Mouse (Mus musculus) embryonic facial prominence, embryonic 15.5 days (tissue): Measurements from ENCODE around the gene Dtl. TPM values are rescaled to one million over a fixed set of nuclear protein-coding genes. Genes with fewer than 3 reads are reported as not detected.

Experiments used
- ATAC-seq: fragments of 200-750 bp; cut with Nextera tagmentation; 2 replicates; pipeline ENCODE4 v1.8.0; 2017; ENCODE audit warnings: low read depth, moderate TSS enrichment; ENCODE audit not compliant: insufficient number of reproducible peaks, low FRiP score, low TSS enrichment
- H3K27ac ChIP-seq: fragments of 300-500 bp; sonication (generic); replicated peaks from 2 replicates; pipeline ENCODE4 v1.5.1; 2015; ENCODE audit warnings: mild to moderate bottlenecking, inconsistent platforms
- H3K27me3 ChIP-seq: fragments of 300-500 bp; sonication (generic); 2 replicates; pipeline ENCODE4 v1.6.1; 2015; ENCODE audit warnings: inconsistent platforms
- H3K36me3 ChIP-seq: fragments of 300-500 bp; sonication (generic); 2 replicates; pipeline ENCODE4 v1.6.1; 2015; ENCODE audit warnings: mild to moderate bottlenecking, inconsistent platforms
- H3K4me1 ChIP-seq: fragments of 300-500 bp; sonication (generic); 2 replicates; pipeline ENCODE4 v1.6.1; 2015; ENCODE audit warnings: inconsistent platforms
- H3K4me2 ChIP-seq: fragments of 300-500 bp; sonication (generic); replicated peaks from 2 replicates; pipeline ENCODE4 v1.6.1; 2015; ENCODE audit warnings: mild to moderate bottlenecking, inconsistent platforms
- H3K4me3 ChIP-seq: fragments of 300-500 bp; sonication (generic); replicated peaks from 2 replicates; pipeline ENCODE4 v1.5.1; 2015; ENCODE audit warnings: mild to moderate bottlenecking, inconsistent platforms
- H3K9ac ChIP-seq: fragments of 300-500 bp; sonication (generic); 2 replicates; pipeline ENCODE4 v1.6.1; 2015; ENCODE audit warnings: inconsistent platforms
- H3K9me3 ChIP-seq: fragments of 300-500 bp; sonication (generic); replicated peaks from 2 replicates; pipeline ENCODE4 v1.6.1; 2016; ENCODE audit warnings: inconsistent platforms
- WGBS: fragments of 180-500 bp; shearing (Covaris S2); methylation state at CpG from one replicate; pipeline ENCODE4 v1.1.7; 2015; 5-methylcytosine and 5-hydroxymethylcytosine counted together
- polyA plus RNA-seq: library from polyadenylated mRNA; unstranded; fragments of >200 nt; fragmentation: Nextera tagmentation; extraction: Ambion mirVana; gene quantifications from 2 replicates; pipeline ENCODE4 v1.2.1, GENCODE M21; 2015

Dtl gene
- polyA plus RNA-seq: 41.8 and 45.0 TPM in 2 replicates

DNA sequence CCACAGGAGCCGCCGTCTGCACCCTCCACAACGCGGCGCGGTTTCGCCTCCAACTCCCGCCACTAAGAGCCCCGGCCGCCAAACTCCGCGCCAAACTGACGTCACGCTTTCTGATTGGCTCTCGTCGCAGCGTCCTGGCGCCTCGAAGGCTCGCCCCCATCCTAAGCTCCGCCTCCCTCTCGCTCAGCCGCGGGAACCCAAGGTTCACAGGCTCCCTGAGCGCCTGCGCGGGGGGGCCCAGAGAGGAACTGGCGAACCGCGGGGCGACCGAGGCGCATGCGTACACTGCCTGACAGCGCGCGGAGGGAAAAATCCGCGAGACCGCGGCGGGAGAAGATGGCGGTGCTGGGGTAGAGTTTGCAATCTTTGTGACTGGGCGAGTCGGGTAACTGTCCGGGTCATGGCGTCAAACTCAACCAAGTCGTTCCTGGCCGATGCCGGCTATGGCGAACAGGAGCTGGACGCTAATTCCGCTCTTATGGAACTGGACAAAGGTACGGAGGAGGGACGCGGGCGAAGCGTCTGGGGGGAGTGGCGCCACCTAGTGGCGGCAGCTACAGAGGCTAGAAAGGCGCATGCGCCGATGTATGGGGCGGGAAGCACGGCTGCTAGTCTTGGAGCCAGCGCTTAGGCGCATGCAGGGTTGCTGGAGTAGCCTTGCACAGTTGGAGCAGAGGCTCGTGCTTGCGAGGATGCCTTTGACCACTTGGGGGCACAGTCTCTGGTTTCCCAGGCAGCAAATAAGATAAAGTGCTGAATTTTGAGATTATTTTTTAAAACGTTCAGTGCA is at the start of gene Dtl, which contains the start of gene Ints7:
Gene Dtl (minus strand): TSS at position 87 of the 790 bp plus-strand sequence.
Gene Ints7 (plus strand): TSS at position 179 of the 790 bp plus-strand sequence.
- ATAC-seq: peak; percentile 98
- H3K27ac ChIP-seq: peak within 1 kb of the TSS; percentile 98
- 0% methylated on average over 70 of the region's 70 CpGs for WGBS

DNA sequence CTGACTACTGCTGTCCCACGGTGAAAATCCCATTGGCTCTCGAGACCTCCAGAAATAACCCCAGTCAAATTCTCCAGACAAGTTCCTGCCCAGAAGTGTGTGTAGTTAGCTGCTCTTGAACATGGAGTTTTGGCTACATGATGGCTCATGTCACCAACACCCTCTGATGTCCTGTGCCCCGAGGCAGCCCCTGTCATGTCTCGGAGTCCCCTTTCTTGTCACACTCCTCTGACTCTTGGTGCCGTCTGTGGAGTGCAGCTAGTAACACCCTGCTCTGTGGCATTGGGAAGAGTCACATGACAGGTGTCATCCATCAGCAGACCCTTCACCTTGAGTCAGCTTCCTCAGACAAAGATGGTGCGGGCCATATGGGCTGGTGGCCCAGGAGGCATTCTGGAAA is 49.7 kb upstream of the Dtl start:
- Histone ChIP-seq H3K27ac (no peak overlapping the region), H3K9ac (no peak overlapping the region), H3K36me3 (peaks cover 29% of the 10 kb centered on the region), H3K9me3 (no peaks in the 10 kb centered on the region), H3K4me3 (no peak overlapping the region), H3K4me1 (no peaks in the 10 kb centered on the region), H3K4me2 (no peak overlapping the region), H3K27me3 (no peaks in the 10 kb centered on the region)
- ATAC-seq: no peak
- WGBS: 60% methylated on average over 6 of the region's 6 CpGs

More for the DNA sequence above, at the start of gene Dtl, which contains the start of gene Ints7:
- peaks cover 24% of the 10 kb centered on the region for H3K4me1 ChIP-seq
- no peaks in the 10 kb centered on the region for H3K9me3 ChIP-seq
- H3K27me3 ChIP-seq: no peaks in the 10 kb centered on the region
- peak within 1 kb of the TSS; percentile 78 for H3K9ac ChIP-seq
- peak within 1 kb of the TSS; percentile 69 for H3K4me2 ChIP-seq
- H3K4me3 ChIP-seq: peak within 1 kb of the TSS; percentile 91
- H3K36me3 ChIP-seq: peaks cover 4% of the 10 kb centered on the region; the same call in 1 of the 2 replicates

DNA sequence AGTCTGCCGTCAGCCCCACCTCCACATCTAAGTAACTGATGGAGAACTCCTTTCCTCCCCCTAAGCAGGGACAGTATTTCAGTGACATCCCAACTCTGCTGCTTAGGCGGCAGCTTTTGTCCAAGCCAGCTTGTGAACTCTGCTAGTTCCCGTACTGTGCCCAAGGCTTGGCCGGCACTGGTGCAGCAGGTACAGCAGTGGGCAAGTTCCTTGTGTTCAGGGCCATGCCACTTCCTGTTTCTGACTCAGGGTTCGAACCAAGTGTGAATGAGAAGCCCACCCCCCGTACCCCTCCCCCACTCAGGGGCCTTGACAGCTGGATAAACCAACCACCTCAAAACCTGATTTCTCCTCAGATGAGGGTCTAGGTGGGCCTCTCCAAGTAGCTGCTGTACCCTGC is 49.1 kb upstream of the Dtl start:
- Histone ChIP-seq H3K4me2 (no peak overlapping the region), H3K9ac (no peak overlapping the region), H3K4me1 (no peaks in the 10 kb centered on the region), H3K36me3 (peaks cover 34% of the 10 kb centered on the region), H3K4me3 (no peak overlapping the region), H3K27ac (no peak overlapping the region), H3K9me3 (no peaks in the 10 kb centered on the region), H3K27me3 (no peaks in the 10 kb centered on the region)
- ATAC-seq: no peak
- 70% methylated on average over 6 of the region's 6 CpGs for WGBS

DNA sequence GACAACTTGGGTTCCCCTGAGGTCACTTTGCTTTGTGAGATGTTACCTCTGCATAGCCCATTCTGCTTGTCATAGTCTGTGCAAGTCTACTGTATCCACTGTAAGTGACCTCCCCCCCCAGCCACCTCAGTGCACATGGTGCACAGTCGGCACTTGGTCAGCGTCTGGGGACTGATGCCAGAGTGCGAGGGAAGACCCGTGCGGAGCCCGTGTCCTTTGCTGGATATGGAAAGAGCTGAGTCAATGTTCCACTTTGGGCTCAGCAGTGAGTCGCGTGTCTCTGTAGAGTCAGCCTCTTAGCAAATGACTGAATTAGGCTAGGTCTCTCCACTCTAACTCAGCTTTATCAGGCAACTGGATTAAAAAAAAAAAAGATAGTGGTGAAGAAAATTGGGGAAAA is 47.5 kb upstream of the Dtl start:
- Histone ChIP-seq H3K9ac (no peak overlapping the region), H3K9me3 (no peaks in the 10 kb centered on the region), H3K4me1 (no peaks in the 10 kb centered on the region), H3K27me3 (no peaks in the 10 kb centered on the region), H3K4me2 (no peak overlapping the region), H3K4me3 (no peak overlapping the region), H3K36me3 (peaks cover 51% of the 10 kb centered on the region), H3K27ac (no peak overlapping the region)
- ATAC-seq: no peak
- WGBS: 92% methylated on average over 8 of the region's 8 CpGs

DNA sequence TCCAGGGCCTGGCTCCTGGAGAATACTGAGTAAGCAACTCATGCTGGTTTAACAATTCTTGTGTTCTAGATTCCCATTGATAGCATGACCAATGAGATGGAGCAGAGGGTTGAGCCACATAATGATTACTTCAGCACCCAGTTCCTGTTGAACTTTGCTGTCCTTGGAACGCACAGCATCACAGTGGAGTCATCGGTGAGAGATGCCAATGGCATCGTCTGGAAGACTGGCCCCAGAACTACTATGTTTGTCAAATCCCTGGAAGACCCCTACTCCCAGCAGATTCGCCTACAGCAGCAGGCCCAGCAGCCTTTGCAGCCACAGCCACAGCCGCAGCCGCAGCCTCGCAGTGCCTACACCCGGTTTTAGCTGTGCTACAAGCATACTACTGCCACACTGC is 45.8 kb upstream of the Dtl start:
- peaks cover 68% of the 10 kb centered on the region for H3K36me3 ChIP-seq
- no peaks in the 10 kb centered on the region for H3K27me3 ChIP-seq
- no peak for ATAC-seq
- no peaks in the 10 kb centered on the region for H3K9me3 ChIP-seq
- 94% methylated on average over 8 of the region's 8 CpGs for WGBS
- no peaks in the 10 kb centered on the region for H3K4me1 ChIP-seq
- no peak overlapping the region for H3K4me2 ChIP-seq
- H3K9ac ChIP-seq: no peak overlapping the region
- H3K27ac ChIP-seq: no peak overlapping the region
- no peak overlapping the region for H3K4me3 ChIP-seq

DNA sequence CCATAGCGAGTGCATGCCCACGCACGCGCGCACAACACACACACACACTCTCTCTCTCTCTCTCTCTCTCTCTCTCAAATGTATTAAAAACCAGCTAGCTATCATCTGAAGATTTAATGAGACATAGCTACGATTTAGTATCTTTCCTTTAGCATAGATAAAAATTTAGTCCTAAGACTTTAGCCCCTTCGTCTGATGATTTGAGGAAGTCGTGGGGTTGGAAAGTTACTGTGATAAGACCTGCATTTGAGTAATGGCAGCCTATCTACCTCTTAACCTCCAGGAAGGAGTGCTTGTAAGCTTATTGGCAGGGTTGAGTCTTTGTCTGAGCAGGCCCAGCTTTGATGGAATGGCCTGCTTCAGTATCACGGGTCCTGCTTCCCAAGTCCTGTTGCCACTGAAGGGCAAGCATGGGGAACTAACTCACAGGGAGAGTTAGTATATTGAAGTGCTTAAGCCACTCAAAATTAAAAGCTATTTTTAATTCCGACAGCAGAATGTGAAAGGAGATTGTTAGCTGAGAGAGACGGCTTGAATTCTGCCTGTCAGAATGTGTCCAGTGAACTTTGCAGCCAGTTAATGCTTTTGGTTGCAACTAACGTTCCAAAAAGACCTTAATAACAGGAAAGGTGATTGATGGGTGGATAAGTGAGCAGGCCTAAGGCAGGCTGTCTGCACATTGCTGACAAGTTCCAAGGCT is 42.9 kb upstream of the Dtl start:
- Histone ChIP-seq H3K36me3 (peaks cover 94% of the 10 kb centered on the region), H3K27me3 (no peaks in the 10 kb centered on the region), H3K9ac (no peak overlapping the region), H3K9me3 (no peaks in the 10 kb centered on the region), H3K4me2 (no peak overlapping the region), H3K4me1 (no peaks in the 10 kb centered on the region), H3K4me3 (no peak overlapping the region), H3K27ac (no peak overlapping the region)
- no peak for ATAC-seq
- 92% methylated on average over 12 of the region's 12 CpGs for WGBS

DNA sequence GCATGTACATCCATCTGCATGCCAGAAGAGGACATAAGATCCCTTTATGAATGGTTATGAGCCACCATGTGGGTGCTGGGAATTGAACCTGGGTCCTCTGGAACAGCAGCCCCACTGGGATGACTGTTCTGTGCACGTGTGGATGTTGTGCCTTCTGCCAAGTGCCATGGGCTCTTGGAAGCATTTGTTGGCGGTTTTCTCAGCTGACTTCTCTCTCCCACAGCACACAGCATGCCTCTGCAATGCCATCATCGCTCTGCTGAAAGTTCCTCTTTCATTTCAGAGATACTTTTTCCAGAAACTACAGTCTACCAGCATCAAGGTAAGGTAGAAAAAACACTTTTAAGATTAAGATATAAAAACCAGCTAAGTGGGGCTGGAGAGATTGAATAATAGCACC is 42.2 kb upstream of the Dtl start:
- no peak for ATAC-seq
- Histone ChIP-seq H3K36me3 (peaks cover 97% of the 10 kb centered on the region), H3K9ac (no peak overlapping the region), H3K9me3 (no peaks in the 10 kb centered on the region), H3K4me1 (no peaks in the 10 kb centered on the region), H3K4me2 (no peak overlapping the region), H3K27ac (no peak overlapping the region), H3K4me3 (no peak overlapping the region), H3K27me3 (no peaks in the 10 kb centered on the region)
- 88% methylated on average over 3 of the region's 3 CpGs for WGBS

DNA sequence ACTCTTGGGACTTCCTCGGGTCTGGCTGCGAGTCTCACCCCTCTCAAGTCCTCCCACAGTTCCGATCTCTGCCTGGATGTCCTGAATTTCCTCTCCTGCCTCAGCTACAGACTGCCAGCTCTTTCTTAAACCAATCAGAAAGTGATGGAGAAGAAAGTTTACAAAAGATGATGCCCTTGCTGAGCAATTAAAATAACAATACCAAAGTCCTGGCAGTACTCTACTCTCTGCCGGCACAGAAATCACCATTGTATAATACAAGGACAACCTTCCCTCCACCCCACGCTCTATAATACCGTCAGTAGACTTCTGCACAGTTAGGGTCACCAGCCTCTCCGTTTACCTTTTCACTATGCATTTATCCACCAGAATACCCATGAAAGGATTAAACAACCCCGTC is 40.9 kb upstream of the Dtl start:
- no peak overlapping the region for H3K4me3 ChIP-seq
- WGBS: 92% methylated on average over 8 of the region's 8 CpGs
- no peaks in the 10 kb centered on the region for H3K27me3 ChIP-seq
- no peak overlapping the region for H3K9ac ChIP-seq
- no peak overlapping the region for H3K4me2 ChIP-seq
- H3K36me3 ChIP-seq: peaks cover 94% of the 10 kb centered on the region
- no peaks in the 10 kb centered on the region for H3K4me1 ChIP-seq
- no peaks in the 10 kb centered on the region for H3K9me3 ChIP-seq
- no peak for ATAC-seq
- no peak overlapping the region for H3K27ac ChIP-seq

DNA sequence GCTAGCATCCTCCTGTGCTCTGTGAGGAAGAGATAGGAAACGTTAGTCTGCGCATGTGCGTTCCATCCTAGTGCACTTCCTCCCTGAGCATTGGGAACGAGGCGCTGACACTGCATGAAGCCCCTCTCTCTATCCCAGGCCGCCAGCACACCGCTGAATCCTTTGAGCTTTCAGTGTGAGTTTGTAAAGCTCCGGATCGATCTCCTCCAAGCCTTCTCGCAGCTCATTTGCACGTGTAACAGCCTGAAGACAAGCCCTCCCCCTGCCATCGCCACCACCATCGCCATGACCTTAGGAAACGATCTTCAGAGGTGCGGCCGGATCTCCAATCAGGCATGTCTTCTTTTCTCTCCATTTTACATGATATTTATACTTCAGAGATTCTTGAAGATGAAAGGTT is 37.5 kb upstream of the Dtl start:
- H3K4me1 ChIP-seq: no peaks in the 10 kb centered on the region
- no peak overlapping the region for H3K27ac ChIP-seq
- no peak overlapping the region for H3K9ac ChIP-seq
- peaks cover 92% of the 10 kb centered on the region for H3K36me3 ChIP-seq
- no peak overlapping the region for H3K4me2 ChIP-seq
- H3K9me3 ChIP-seq: no peaks in the 10 kb centered on the region
- no peak for ATAC-seq
- WGBS: 94% methylated on average over 16 of the region's 16 CpGs
- no peaks in the 10 kb centered on the region for H3K27me3 ChIP-seq
- no peak overlapping the region for H3K4me3 ChIP-seq

DNA sequence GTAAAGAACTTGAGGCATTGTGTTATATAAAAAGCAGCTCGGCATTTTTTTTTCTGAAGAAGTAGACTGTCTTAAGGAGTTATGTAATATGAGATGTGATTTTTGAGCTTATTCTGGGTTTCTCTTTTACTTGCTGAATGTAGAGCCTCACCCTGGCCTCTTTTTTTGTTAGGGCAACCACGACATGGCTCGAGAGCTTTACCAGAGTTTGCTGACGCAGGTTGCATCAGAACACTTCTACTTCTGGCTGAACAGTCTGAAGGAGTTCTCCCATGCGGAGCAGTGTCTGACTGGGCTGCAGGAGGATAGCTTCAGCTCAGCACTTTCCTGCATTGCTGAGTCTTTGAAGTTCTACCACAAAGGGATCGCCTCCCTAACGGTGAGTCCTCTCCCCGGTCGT is 36.3 kb upstream of the Dtl start:
- no peak for ATAC-seq
- Histone ChIP-seq H3K27me3 (no peaks in the 10 kb centered on the region), H3K36me3 (peaks cover 91% of the 10 kb centered on the region), H3K9ac (no peak overlapping the region), H3K27ac (no peak overlapping the region), H3K9me3 (no peaks in the 10 kb centered on the region), H3K4me2 (no peak overlapping the region), H3K4me3 (no peak overlapping the region), H3K4me1 (no peaks in the 10 kb centered on the region)
- WGBS: 85% methylated on average over 9 of the region's 9 CpGs

DNA sequence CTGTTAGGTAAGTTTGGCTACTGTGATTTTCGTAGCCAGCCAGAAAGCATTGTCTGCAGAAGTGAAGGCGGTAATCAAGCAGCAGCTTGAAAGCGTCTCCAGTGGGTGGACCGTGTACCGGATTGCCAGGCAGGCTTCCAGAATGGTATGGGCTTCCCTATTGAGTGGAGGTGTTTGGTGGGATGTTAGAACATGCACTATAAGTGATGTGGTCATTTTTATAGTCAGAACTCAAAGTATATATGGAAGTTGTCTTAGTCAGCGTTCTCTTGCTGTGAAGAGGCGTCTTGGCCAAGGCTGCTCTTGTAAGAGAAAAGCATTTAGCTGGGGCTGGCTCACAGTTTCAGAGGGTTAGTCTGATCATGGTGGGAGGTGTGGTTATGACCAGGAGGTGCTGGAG is 35.0 kb upstream of the Dtl start:
- Histone ChIP-seq H3K9me3 (no peaks in the 10 kb centered on the region), H3K9ac (no peak overlapping the region), H3K27ac (no peak overlapping the region), H3K4me1 (no peaks in the 10 kb centered on the region), H3K4me3 (no peak overlapping the region), H3K4me2 (no peak overlapping the region), H3K27me3 (no peaks in the 10 kb centered on the region), H3K36me3 (peaks cover 90% of the 10 kb centered on the region)
- WGBS: 97% methylated on average over 7 of the region's 7 CpGs
- no peak for ATAC-seq
